Mouse (Mus musculus): Measurements from ENCODE around the gene Fut11.

- no peak for TF ChIP-seq CTCF (IDR thresholded peaks at IDR 0.05; ENCODE audit: control insufficient read depth, insufficient read depth, insufficient replicate concordance, low read depth, low read length)
- TF ChIP-seq POLR2A (IDR thresholded peaks at IDR 0.05; ENCODE audit: control insufficient read depth, low read depth, low read length) = no peak
Measured at GRCm38 (mm10) chr14:20695761-20696520, 1.2 kb downstream of the Fut11 start.
